Comparison of ENCODE assay signal across 8 mouse cellular contexts in genomic region chr15:13134086-13134485, GRCm38 (mm10). TPM values are rescaled to one million over a fixed set of nuclear protein-coding genes. Genes with fewer than 3 reads are reported as not detected.
DNase-seq lines count a peak whose midpoint lies in the region; TF ChIP-seq lines count a peak whose summit lies in the region.
"Had no signal": no experiment of that assay in that cellular context is flagged by ENCODE, and none has a peak within 500 bp of the region (broad histone marks: within the 10 kb centered on the region; RNA-seq: fewer than 3 reads in every experiment).

No protein-coding gene starts in this region.

- H3K27ac ChIP-seq in layer of hippocampus, adult 2 months: no peak overlapping the region
- H3K27ac ChIP-seq: embryonic facial prominence, embryonic 12.5 days had no signal

- H3K4me3 ChIP-seq in layer of hippocampus, adult 2 months: no peak overlapping the region
- H3K4me3 ChIP-seq: embryonic facial prominence, embryonic 12.5 days had no signal

- TF ChIP-seq POLR2A in brain, embryonic 14.5 days (IDR thresholded peaks at IDR 0.05; ENCODE audit: borderline replicate concordance, extremely low read depth, insufficient read depth, insufficient read length, poor library complexity, severe bottlenecking): no peak

- peak in 1 of 2 experiments; percentile 52 for DNase-seq in layer of hippocampus, adult 2 months (ENCODE audit: low spot score in 2 of 2)
- DNase-seq in layer of hippocampus, adult 8-10 months (ENCODE audit: low spot score in 2 of 2): no peak
- peak; percentile 13 for DNase-seq in Muller cell, postnatal 12 days (ENCODE audit: inconsistent ontology term)
- DNase-seq in brain, embryonic 14.5 days (ENCODE audit: low read depth): peak; percentile 56
- peak; percentile 56 to 71 for DNase-seq in kidney, postnatal 36 days
- no peak for DNase-seq in layer of hippocampus, adult 9-10 months (ENCODE audit: low spot score)
- no peak for DNase-seq in yolk sac, embryonic 10.5 days (ENCODE audit: low spot score)

- TF ChIP-seq CTCF in layer of hippocampus, adult 2 months (conservative IDR thresholded peaks at IDR 0.05): peak; percentile 76
- TF ChIP-seq CTCF in brain, embryonic 14.5 days (IDR thresholded peaks at IDR 0.05; ENCODE audit: borderline replicate concordance, extremely low read depth, insufficient read depth, insufficient read length): peak; percentile 27; the same call in 1 of the 2 replicates

RNA-seq across cellular contexts. Expression of gene Cdh6, which starts 39.4 kb away (rescaled TPM):
- 1 to 10 TPM; 4.8 to 4.9 TPM for total RNA-seq in layer of hippocampus, adult 2 months (2021)
- 1 to 10 TPM; 5.5 to 6.7 (median 6.0) TPM for total RNA-seq in layer of hippocampus, adult 8-10 months (2022)
- 3.2 and 7.8 TPM in 2 replicates for polyA plus RNA-seq in brain, embryonic 14.5 days (2012; rRNA removed)

Comparison
In these comparisons a context has a peak if more than half of its experiments do, and no peak if none do; other contexts are left out.
1. DNase-seq: peak in Muller cell, postnatal 12 days (single experiment), brain, embryonic 14.5 days (single experiment) and kidney, postnatal 36 days (2 of 2); none in layer of hippocampus, adult 8-10 months (0 of 2), layer of hippocampus, adult 9-10 months (single experiment) and yolk sac, embryonic 10.5 days (single experiment).